Mouse (Mus musculus) kidney, postnatal 36 days (tissue): ENCODE results near the gene Akna.
A peak's percentile ranks its signal among the peaks of the same experiment; 100 is the strongest.

Experiments
- DNase-seq, 2 experiments: peaks; one replicate each; pipeline ENCODE4 v3.0.0; 2021 to 2022; ENCODE audit warnings: mixed read lengths in 2 of 2

Gene Akna

GRCm38 (mm10) chr4:63409317-63409907, 6.3 kb upstream of the Akna start:
- peak in 1 of 2 experiments; percentile 34 for DNase-seq

DNA sequence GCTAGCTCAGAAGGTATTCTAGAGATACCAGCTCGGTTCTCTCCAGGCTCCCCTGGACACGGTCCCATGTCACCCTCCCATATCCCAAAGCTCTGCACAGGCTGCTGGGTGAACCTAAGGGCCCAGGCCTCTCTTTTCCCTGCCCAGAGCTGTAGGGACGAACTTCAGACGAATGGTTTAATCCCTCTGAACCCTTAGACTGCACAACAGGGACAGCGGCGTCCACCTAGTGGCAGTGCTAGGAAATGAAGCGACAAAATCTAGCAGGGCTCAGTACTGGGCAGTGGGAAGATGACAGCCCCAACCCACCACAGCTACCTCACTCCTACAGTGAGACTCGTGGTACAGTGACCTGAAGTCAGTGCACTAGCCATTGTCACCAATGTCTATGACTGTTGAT, 5.5 kb upstream of the Akna start:
- DNase-seq = peak; percentile 42 to 75

DNA sequence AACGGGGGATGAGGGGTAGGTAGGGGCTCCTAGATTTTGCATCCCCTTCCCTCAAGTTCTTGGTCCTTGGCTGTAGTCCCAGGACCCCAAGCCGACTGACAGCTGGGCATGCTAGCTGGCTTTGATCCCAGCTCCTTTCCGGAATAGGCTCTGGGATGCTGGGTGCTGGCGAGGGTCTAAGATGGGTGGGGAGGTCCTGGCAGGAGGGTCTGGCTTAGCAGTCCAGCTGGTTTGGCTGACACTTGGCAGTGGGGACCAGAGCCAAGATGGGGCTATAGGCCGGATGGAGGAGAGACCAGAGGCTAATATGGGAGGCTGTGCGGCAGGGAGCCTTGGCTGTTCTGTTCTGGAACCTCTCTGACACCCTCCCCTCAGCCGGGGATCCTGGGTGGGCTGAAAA, 5.1 kb upstream of the Akna start:
- DNase-seq = no peak

DNA sequence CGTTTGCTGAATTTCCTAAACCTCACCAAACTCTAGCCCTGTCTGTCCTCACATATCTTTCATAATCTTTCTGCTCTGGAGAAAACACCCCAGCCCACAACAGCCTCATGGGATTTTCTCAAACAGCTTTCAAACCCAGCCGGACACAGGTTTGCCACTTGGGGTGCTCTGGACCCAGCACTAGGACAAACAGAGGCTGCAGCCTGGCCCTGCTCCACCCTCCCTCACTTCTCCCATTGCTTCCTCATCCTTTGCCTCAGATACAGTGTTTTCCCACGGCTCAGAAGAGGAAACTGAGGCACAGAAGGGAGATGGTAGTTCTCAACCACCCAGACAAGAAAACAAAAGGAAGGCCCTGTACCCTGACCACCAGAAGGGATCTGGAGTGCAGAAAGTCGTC, 2.5 kb upstream of the Akna start:
- DNase-seq = no peak

GRCm38 (mm10) chr4:63405051-63405450, 1.9 kb upstream of the Akna start:
- no peak for DNase-seq

DNA sequence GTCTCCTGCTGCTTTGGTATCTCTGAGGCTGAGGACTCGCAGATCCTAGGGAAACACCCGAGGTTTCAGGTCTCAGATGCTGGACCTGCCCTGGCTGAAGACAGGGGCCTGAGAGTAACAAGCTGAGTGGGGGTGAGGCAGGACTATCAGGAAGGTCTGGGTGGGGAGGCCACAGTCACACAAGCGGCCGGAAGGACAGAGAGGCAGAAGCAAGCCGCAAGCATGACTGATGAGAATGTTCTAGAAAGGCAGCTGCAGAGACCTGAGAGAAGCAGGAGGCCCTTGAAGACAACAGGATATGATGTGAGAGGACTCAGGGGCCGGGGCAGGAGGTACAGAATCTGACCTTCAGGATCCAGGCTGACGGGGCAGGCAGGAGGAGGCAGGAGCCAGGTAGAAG, 1.1 kb upstream of the Akna start:
- no peak for DNase-seq

GRCm38 (mm10) chr4:63402558-63402957, 596 bp downstream of the Akna start:
- DNase-seq = peak in 1 of 2 experiments; percentile 43

DNA sequence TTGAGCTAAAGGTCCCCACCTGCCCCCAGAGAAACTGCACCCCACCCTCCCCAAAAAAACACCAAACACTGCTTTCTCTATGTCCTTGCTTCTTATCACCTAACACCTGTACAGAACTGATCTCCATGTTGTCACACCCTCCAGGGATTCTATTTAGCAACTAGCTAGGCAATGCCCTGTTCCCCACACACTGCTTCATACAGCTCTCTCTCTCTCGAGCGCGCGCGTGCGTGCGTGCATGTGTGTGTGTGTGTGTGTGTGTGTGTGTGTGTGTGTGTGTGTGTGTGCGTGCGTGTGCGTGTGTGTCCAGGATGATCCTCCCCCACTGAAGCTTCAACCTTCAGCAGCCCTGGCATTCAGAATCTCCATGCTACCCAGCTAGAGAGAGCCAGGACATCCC, 1.1 kb downstream of the Akna start:
- DNase-seq = no peak

DNA sequence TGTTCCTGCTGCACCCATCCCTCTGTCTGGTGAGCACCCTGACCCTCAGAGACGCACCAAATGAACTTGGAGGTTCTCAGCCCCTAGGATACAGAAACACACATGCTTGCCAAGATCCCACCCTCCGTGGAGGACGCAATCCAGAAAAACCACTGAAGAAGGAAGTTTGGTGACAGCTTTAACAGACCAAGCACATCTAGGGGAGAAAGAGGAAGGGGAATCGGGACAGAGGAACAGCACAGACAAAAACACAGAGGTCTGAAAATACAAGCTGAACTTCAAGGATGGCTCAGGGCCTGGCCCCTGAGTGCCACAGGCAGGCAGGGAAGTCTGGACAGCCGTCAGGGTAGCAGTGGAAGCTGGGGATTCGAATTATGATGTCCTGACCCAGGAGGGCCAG, 1.5 kb downstream of the Akna start:
- DNase-seq = no peak

DNA sequence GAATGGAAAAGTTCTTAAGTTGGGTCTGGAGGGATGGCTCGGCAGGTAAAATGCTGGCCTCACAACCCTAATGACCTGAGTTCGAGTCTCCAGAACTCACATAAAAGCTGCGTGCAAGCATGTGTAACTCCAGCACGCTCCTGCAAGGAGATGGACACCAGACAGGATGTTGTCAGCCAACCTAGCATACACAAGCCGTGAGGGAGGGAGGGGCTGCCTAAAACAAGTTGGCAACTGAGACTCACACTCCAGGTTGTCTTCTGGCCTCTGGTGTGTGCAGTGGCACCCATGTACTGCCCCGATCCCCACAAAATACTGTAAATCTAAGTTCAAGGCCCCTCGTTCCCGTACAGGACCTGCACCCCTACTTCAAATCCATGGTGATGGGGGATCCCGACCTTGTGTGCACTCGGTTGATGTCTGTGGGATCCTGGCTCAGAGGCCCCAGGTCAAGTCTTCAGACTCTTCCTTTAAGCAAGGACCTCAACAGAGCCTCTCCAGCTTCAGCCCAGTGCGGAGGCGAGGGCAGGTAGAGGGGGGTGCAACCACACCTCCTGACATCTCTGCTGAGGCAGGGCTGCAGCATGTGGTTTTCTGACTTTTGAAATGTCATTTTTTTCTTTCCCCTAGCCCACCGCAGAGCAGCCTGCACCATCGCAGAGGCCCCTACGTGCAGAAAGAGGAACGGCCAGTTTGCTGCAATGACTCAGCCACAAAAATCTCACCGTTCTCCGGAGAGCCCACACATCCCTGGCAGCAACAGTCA, 2.4 kb downstream of the Akna start:
- no peak for DNase-seq

GRCm38 (mm10) chr4:63399691-63400270, 3.4 kb downstream of the Akna start:
- no peak for DNase-seq

DNA sequence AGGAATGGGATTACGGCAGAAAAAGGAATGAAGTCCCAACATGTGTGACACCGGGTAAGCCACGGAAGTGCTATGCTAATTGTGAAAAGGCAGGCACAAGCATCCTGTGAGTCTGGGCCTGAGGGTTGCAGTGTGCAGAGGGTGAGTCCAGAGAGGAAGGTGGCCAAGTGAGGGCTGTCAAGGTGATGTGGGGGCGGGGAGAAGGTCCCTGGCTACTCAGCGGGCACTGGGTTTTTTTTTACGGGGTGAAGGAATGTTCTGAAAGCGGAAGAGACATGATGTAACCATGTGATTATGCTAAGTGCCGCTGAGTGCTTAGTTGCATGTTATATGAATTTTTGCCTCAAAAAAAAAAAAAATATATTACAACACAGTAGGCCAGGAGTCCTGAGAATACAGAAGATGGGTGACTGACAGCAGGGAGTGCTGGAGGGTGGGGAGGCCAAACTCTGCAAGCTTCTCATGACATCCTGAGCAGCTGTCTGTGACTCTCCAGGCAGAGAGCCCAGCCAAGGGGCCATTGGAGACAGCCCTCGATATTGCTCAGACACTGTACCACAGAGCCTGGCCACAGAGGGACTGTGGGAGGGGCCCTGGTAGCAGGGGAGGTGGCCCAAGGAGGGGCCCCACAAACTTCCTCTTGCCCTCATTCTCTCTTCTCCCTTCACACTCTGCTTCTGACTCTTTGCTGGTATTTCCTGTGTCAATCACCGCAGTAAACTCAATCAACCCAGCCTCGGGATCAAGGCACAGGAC, 4.1 kb downstream of the Akna start:
- DNase-seq = peak; percentile 32 to 51

DNA sequence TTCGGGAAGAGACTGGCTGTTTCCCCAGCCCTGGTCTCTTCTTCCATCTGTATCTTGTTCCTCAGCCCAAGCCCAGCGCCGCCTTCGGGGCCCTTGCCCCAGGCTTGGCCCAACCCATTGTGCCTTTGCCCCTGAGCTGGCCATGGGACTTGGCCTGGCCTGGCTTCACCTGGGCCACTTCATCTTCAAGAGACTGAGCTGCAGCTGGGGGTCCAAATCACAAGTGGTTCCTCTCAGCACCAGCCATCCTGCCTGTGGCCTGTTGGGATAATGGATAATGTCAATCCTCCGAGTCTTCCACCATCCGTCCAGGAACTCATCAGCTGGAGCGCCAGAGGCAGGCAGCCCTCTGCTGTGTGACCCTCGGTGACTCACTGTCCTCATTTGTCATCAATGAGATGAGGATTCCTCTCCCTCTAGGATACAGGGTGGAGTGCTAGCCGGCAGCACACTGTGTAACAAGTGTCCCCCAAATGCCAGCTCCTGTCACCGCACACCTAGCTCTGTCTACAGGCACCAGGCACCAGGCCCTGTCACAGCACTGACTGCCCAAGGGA, 5.1 kb downstream of the Akna start:
- DNase-seq = no peak

DNA sequence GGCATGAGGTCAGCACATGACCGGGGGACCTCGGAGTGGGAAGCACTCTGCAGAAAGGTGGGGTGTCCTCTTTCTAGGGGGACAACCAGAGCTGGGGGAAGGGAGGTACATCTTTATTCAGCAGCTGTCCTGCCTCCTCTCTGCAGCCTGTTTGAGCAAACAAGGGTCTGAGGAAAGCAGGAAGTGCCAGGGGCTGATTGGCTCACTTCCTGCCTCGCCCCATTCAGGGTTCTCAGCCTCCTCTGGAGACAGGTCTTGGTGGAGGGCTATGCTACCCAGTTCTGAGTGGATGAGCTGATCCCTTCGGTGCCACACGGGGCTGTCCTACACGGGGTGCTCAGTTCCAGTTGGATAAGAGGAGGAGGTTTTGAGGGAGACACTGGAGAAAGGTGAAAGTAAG, 11.8 kb downstream of the Akna start:
- DNase-seq = no peak

GRCm38 (mm10) chr4:63389887-63390528, 13.1 kb downstream of the Akna start:
- no peak for DNase-seq

GRCm38 (mm10) chr4:63389121-63389886, 13.8 kb downstream of the Akna start:
- no peak for DNase-seq

GRCm38 (mm10) chr4:63388029-63388428, 15.1 kb downstream of the Akna start:
- no peak for DNase-seq

DNA sequence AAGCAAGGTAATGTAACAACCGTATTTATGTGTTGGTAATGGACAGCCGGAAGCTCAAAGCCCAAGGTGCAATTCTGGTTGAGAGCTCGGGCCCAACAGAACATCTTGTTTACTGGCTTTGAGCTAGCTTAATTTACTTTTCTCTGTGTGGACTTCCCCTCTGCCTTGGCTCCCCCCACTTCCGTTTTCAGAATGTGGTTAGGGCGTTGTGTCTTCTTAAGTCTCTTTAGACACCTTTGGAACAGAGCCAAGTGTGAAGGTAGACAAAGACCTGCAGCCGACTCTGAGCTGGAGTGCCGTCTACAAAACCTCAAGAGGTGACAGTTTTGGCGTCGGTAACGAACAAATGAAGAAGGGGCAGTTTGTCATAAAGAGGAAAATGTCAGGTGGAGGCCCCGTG, 17.4 kb downstream of the Akna start:
- no peak for DNase-seq

- DNase-seq = no peak
Measured at GRCm38 (mm10) chr4:63385253-63385652, 17.9 kb downstream of the Akna start.

GRCm38 (mm10) chr4:63384262-63384661, 18.9 kb downstream of the Akna start:
- DNase-seq = no peak

DNA sequence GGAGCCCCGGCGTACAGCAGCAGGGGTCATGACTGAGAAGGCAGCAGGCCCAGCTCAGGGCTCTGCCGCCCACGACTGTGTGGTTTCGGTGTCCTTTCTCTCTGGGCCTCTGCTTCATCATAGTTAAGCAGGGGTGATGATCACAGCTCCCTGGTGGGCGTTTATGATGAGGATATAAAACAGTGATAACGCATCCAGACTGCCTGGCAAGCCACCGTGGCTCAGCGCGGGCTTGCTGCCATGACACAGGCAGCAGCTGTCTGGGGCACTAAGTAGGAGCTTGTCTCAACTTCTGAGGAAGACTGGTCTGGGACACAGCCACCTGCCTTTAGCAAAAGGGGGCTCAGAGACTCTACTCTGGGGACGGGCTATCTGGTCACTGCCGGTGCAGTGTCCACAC, 19.7 kb downstream of the Akna start:
- DNase-seq = no peak
